Mouse (Mus musculus) limb, embryonic 13.5 days (tissue): ENCODE results near the gene Hist1h4m. TPM values are rescaled to one million over a fixed set of nuclear protein-coding genes. Genes with fewer than 3 reads are reported as not detected.

Source experiments
- microRNA-seq: library from miRNA; unstranded; fragments of <30 nt; microRNA quantifications from one replicate; pipeline ENCODE4, GENCODE M21; 2016
- polyA plus RNA-seq: library from polyadenylated mRNA; unstranded; fragments of >200 nt; fragmentation: Nextera tagmentation; extraction: Ambion mirVana; gene quantifications from 2 replicates; pipeline ENCODE4 v1.2.1, GENCODE M21; 2015

Hist1h4m gene
- polyA plus RNA-seq, 1 experiment from 2014 or later, result not detected

Small RNA genes lying within 50 kb of the gene (microRNA-seq; reads per million reads assigned to microRNA genes)
- gene Gm19658 (not detected), gene Gm44346 (not detected), gene Gm44466 (not detected)

Other genes starting within 250 kb of the Hist1h4m start
- not detected in 2 replicates for gene Olfr1364, start 230.0 kb upstream of the Hist1h4m start, polyA plus RNA-seq
- gene Olfr1362, start 197.7 kb upstream of the Hist1h4m start, polyA plus RNA-seq, result not detected in 2 replicates
- not detected in 2 replicates for gene Olfr11, start 169.2 kb upstream of the Hist1h4m start, polyA plus RNA-seq
- not detected in 2 replicates for gene Olfr1361, start 148.4 kb upstream of the Hist1h4m start, polyA plus RNA-seq
- not detected in 2 replicates for gene Olfr1360, start 134.3 kb upstream of the Hist1h4m start, polyA plus RNA-seq
- not detected in 2 replicates for gene Olfr1359, start 113.6 kb upstream of the Hist1h4m start, polyA plus RNA-seq
- gene Hist1h2bl, start 95.6 kb upstream of the Hist1h4m start, polyA plus RNA-seq, result 3.3 and 3.4 TPM in 2 replicates
- gene Hist1h2ai, start 95.3 kb upstream of the Hist1h4m start, polyA plus RNA-seq, result 34.6 and 46.9 TPM in 2 replicates
- gene Hist1h3h, start 94.1 kb upstream of the Hist1h4m start, polyA plus RNA-seq, result 22.6 and 23.4 TPM in 2 replicates
- gene Hist1h2bm, start 89.7 kb upstream of the Hist1h4m start, polyA plus RNA-seq, result 6.1 and 7.8 TPM in 2 replicates
- gene Hist1h4j, start 76.7 kb upstream of the Hist1h4m start, polyA plus RNA-seq, result 1.2 and 1.3 TPM in 2 replicates
- gene Hist1h4k, start 61.2 kb upstream of the Hist1h4m start, polyA plus RNA-seq, result 4.0 and 8.4 TPM in 2 replicates
- gene Hist1h2ak, start 57.9 kb upstream of the Hist1h4m start, polyA plus RNA-seq, result 39.8 and 57.2 TPM in 2 replicates
- 4.4 and 5.9 TPM in 2 replicates for gene Hist1h2bn, start 57.6 kb upstream of the Hist1h4m start, polyA plus RNA-seq
- 25.1 TPM in 2 replicates for gene Hist1h1b, start 31.1 kb upstream of the Hist1h4m start, polyA plus RNA-seq
- 133 and 146 TPM in 2 replicates for gene Hist1h3i, start 28.4 kb upstream of the Hist1h4m start, polyA plus RNA-seq
- gene Hist1h2an, start 24.5 kb upstream of the Hist1h4m start, polyA plus RNA-seq, result 6.8 and 17.0 TPM in 2 replicates
- 3.3 TPM in 2 replicates for gene Hist1h2bp, start 24.3 kb upstream of the Hist1h4m start, polyA plus RNA-seq
- 33.2 and 35.5 TPM in 2 replicates for gene Hist1h2bq, start 1.5 kb upstream of the Hist1h4m start, polyA plus RNA-seq
- gene Hist1h2ao, start 1.3 kb upstream of the Hist1h4m start, polyA plus RNA-seq, result not detected in 2 replicates
- 20.5 and 21.8 TPM in 2 replicates for gene Hist1h4n, start 20.4 kb downstream of the Hist1h4m start, polyA plus RNA-seq
- gene Hist1h2ap, start 21.8 kb downstream of the Hist1h4m start, polyA plus RNA-seq, result 3,649 and 3,737 TPM in 2 replicates
- gene Hist1h2br, start 22.0 kb downstream of the Hist1h4m start, polyA plus RNA-seq, result 34.8 and 36.3 TPM in 2 replicates
- 18.3 and 20.2 TPM in 2 replicates for gene Zfp184, start 133.3 kb downstream of the Hist1h4m start, polyA plus RNA-seq
- gene Pom121l2, start 169.4 kb downstream of the Hist1h4m start, polyA plus RNA-seq, result 0.37 and 0.38 TPM in 2 replicates
- 0.98 and 1.1 TPM in 2 replicates for gene Prss16, start 198.0 kb downstream of the Hist1h4m start, polyA plus RNA-seq
- 8.8 and 11.8 TPM in 2 replicates for gene Hist1h2ah, start 223.8 kb downstream of the Hist1h4m start, polyA plus RNA-seq
- 14.4 and 16.2 TPM in 2 replicates for gene Hist1h2bk, start 224.1 kb downstream of the Hist1h4m start, polyA plus RNA-seq
- gene Hist1h4i, start 229.6 kb downstream of the Hist1h4m start, polyA plus RNA-seq, result 25.3 and 27.8 TPM in 2 replicates
- 75.9 and 76.5 TPM in 2 replicates for gene Hist1h2ag, start 231.2 kb downstream of the Hist1h4m start, polyA plus RNA-seq
- 17.9 TPM in 2 replicates for gene Hist1h2bj, start 231.5 kb downstream of the Hist1h4m start, polyA plus RNA-seq